In genomic region chr1:39478057-39478895, GRCm38 (mm10) we compare ENCODE assay signal across 8 mouse cellular contexts. TPM values are rescaled to one million over a fixed set of nuclear protein-coding genes. Genes with fewer than 3 reads are reported as not detected.
DNase-seq lines count a peak whose midpoint lies in the region; ATAC-seq lines count a peak whose summit lies in the region.

Gene Tbc1d8, minus strand, starts transcription at chr1:39478755.

- peak within 1 kb of the TSS; percentile 60 for H3K4me3 ChIP-seq in lung, embryonic 16.5 days (ENCODE audit: low read length)

- H3K4me2 ChIP-seq in lung, embryonic 16.5 days (ENCODE audit: low read depth, low read length), result peak within 1 kb of the TSS; percentile 82

- peak within 1 kb of the TSS; percentile 74 for H3K9ac ChIP-seq in lung, embryonic 16.5 days (ENCODE audit: low read length)

- H3K36me3 ChIP-seq in lung, embryonic 16.5 days (ENCODE audit: control insufficient read depth, insufficient read depth, low read length), result no peaks in the 10 kb centered on the region

- H3K27ac ChIP-seq in lung, embryonic 16.5 days (ENCODE audit: low read length), result peak within 1 kb of the TSS; percentile 85

- peaks cover 5% of the 10 kb centered on the region; the same call in 1 of the 2 replicates for H3K27me3 ChIP-seq in lung, embryonic 16.5 days (ENCODE audit: control insufficient read depth, insufficient read depth, low read depth, low read length)

- no peaks in the 10 kb centered on the region for H3K9me3 ChIP-seq in lung, embryonic 16.5 days (ENCODE audit: control insufficient read depth, low read length)

- peaks cover 6% of the 10 kb centered on the region; the same call in 1 of the 2 replicates for H3K4me1 ChIP-seq in lung, embryonic 16.5 days (replicated peaks; ENCODE audit: control insufficient read depth, insufficient read depth, low read length)

- peak; percentile 96 for DNase-seq in Muller cell, postnatal 12 days (ENCODE audit: inconsistent ontology term)
- peak; percentile 82 for DNase-seq in cerebellum, adult 8-10 months
- peak; percentile 79 for DNase-seq in forelimb bud, embryonic 11.5 days (ENCODE audit: low read depth, low spot score)
- DNase-seq in heart, postnatal 4 days, result peak; percentile 94
- DNase-seq in layer of hippocampus, adult 8-10 months (ENCODE audit: low spot score in 2 of 2), result peak; percentile 65
- DNase-seq in ovary, postnatal 10 days (ENCODE audit: low spot score), result peak; percentile 71
- peak; percentile 86 for DNase-seq in thymus, postnatal 0 days (ENCODE audit: low spot score)

- ATAC-seq in lung, embryonic 16.5 days (ENCODE audit: low read depth), result peak; percentile 98

- under 1% methylated on average over 72 of the region's 90 CpGs for WGBS in lung, embryonic 16.5 days

RNA-seq across cellular contexts. Expression of gene Tbc1d8, which starts in this region (rescaled TPM):
- 1 to 10 TPM; 8.1 to 8.9 TPM for total RNA-seq in heart, postnatal 4 days (2021)
- total RNA-seq in layer of hippocampus, adult 8-10 months (2022), result 10 to 100 TPM; 13.4 to 15.4 (median 15.0) TPM
- 13.3 and 14.7 TPM in 2 replicates for polyA plus RNA-seq in lung, embryonic 16.5 days (2015; fragmentation: Nextera tagmentation; extraction: Ambion mirVana)
- polyA plus RNA-seq in thymus, postnatal 0 days (2015; fragmentation: Nextera tagmentation; extraction: Ambion mirVana), result 5.9 and 7.4 TPM in 2 replicates

Comparison
In these comparisons a context has a peak if more than half of its experiments do, and no peak if none do; other contexts are left out.
1. Peak in every context shown above with its lines: DNase-seq, ATAC-seq, H3K4me3 ChIP-seq and H3K27ac ChIP-seq.